Mouse (Mus musculus) G1E (cell line): Measurements from ENCODE around the gene Srp68. TPM values are rescaled to one million over a fixed set of nuclear protein-coding genes. Genes with fewer than 3 reads are reported as not detected.

Experiments
- ATAC-seq: 2 replicates; pipeline ENCODE4 v1.8.0; 2016; ENCODE audit warnings: mild to moderate bottlenecking; ENCODE audit not compliant: insufficient number of reproducible peaks, poor library complexity, low FRiP score, severe bottlenecking; ENCODE audit errors: extremely low read depth
- DNase-seq: peaks from one replicate; pipeline ENCODE4 v3.0.0; 2012; ENCODE audit warnings: low spot score
- H3K27me3 ChIP-seq: 2 replicates; pipeline ENCODE4 v1.6.1; 2012; ENCODE audit warnings: mild to moderate bottlenecking, low read length, inconsistent platforms; ENCODE audit not compliant: insufficient read depth
- H3K36me3 ChIP-seq: replicated peaks from 2 replicates; pipeline ENCODE3; 2012; ENCODE audit warnings: mild to moderate bottlenecking, inconsistent platforms
- H3K4me1 ChIP-seq: 2 replicates; pipeline ENCODE4 v1.6.1; 2012; ENCODE audit warnings: low read depth, low read length, inconsistent platforms, mixed read lengths; ENCODE audit not compliant: insufficient read depth
- H3K4me3 ChIP-seq: 2 replicates; pipeline ENCODE4 v1.5.1; 2012; ENCODE audit warnings: low read depth, mild to moderate bottlenecking, inconsistent platforms, low read length, moderate library complexity, mixed read lengths
- H3K9me3 ChIP-seq: replicated peaks from 2 replicates; pipeline ENCODE4 v1.6.1; 2012; ENCODE audit warnings: inconsistent platforms
- CTCF ChIP-seq: IDR thresholded peaks from 2 replicates; pipeline ENCODE4 v1.5.1; 2012; ENCODE audit warnings: low read depth, low read length, inconsistent platforms, mixed read lengths
- GATA1 ChIP-seq: IDR thresholded peaks from 2 replicates; pipeline ENCODE4 v1.6.1; 2012; ENCODE audit warnings: borderline replicate concordance, low read length, inconsistent platforms, mixed read lengths
- GATA2 ChIP-seq: IDR thresholded peaks from 2 replicates; pipeline ENCODE4 v1.6.1; 2012; ENCODE audit warnings: low read depth, low read length, inconsistent platforms, borderline replicate concordance
- POLR2AphosphoS5 ChIP-seq: IDR thresholded peaks from 2 replicates; pipeline ENCODE4 v1.6.1; 2012; ENCODE audit warnings: low read depth, low read length, inconsistent platforms; ENCODE audit not compliant: insufficient replicate concordance
- TAL1 ChIP-seq: conservative IDR thresholded peaks from 2 replicates; pipeline ENCODE4 v1.6.1; 2012; ENCODE audit warnings: low read depth, low read length, inconsistent platforms, mixed read lengths
- polyA plus RNA-seq: library from polyadenylated mRNA; stranded (reverse); fragments of >175 nt; gene quantifications from 2 replicates; pipeline ENCODE4 v1.2.3, GENCODE M21; 2012
- total RNA-seq, 2 experiments: library from RNA; stranded (forward) in 1 of 2; stranded (reverse) in 1 of 2; fragments of 200-1000 nt in 1 of 2; fragments of >200 nt in 1 of 2; fragmentation: Nextera tagmentation in 1 of 2; gene quantifications; 2 replicates each; pipeline ENCODE4 v1.2.3; 2014 to 2017

The Srp68 gene
- total and polyA plus RNA-seq, 3 experiments, result 35.1 to 79.1 (median 49.3) TPM

DNA sequence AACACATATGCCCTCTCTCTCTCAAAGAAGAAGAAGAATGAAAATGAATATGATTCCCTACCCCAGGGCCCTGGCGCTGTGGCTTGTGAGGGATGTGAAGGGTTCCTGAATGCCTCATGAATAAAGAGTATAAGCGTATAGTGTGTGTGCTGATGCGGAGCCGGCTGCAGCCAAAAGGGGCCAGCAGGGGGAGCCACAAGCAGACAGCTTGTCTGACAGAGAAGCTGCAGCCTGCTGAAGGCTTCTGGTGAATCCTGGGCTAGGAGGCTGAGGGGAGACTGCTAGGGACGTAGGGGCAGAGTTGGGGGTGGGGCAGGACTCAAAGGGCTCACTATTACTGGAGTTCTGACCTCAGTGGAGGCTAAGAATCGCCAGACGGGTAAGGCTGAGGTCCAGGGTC lies 58.8 kb downstream of the Srp68 start:
- Histone ChIP-seq H3K4me3 (no peak overlapping the region), H3K9me3 (no peaks in the 10 kb centered on the region), H3K4me1 (peaks cover 20% of the 10 kb centered on the region), H3K27me3 (peaks cover 9% of the 10 kb centered on the region), H3K36me3 (peaks cover 40% of the 10 kb centered on the region)
- ATAC-seq (no peak), DNase-seq (no peak)
- TF ChIP-seq GATA2 (no peak), CTCF (no peak), GATA1 (no peak), TAL1 (no peak), POLR2AphosphoS5 (no peak)

DNA sequence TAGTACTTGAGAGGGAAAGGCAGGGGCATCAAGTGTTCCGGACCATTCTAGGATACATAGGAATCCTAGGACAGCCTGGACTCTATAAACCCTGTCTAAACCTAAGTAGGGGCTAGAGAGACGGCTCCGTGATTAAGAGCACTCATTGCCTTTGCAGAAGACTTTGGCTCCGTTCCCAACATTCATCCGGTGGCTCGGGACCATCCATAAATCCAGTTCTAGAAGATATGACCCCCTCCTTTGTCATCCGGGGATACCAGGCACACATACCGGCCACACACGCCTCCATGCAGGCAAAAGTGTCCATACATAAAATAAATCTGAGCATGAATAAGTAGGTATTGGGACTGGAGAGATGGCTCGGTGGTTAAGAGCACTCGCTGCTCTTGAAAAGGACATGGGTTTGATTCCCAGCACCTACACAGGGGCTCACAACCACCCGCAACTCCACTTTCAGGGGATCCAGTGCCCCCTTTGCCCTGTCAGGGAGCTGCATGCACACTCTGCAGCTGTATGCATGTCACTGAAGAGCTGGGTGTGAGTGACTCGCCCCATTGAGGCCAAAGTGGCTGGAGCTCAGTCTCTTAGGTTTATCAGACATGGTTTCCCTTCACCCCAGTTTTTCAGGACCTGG lies 60.0 kb downstream of the Srp68 start:
- H3K4me1 ChIP-seq, result peaks cover 8% of the 10 kb centered on the region
- peaks cover 47% of the 10 kb centered on the region for H3K36me3 ChIP-seq
- no peak for TF ChIP-seq CTCF
- no peak for TF ChIP-seq POLR2AphosphoS5
- DNase-seq (no peak), ATAC-seq (no peak)
- H3K9me3 ChIP-seq, result no peaks in the 10 kb centered on the region
- peaks cover 9% of the 10 kb centered on the region for H3K27me3 ChIP-seq
- no peak overlapping the region for H3K4me3 ChIP-seq

DNA sequence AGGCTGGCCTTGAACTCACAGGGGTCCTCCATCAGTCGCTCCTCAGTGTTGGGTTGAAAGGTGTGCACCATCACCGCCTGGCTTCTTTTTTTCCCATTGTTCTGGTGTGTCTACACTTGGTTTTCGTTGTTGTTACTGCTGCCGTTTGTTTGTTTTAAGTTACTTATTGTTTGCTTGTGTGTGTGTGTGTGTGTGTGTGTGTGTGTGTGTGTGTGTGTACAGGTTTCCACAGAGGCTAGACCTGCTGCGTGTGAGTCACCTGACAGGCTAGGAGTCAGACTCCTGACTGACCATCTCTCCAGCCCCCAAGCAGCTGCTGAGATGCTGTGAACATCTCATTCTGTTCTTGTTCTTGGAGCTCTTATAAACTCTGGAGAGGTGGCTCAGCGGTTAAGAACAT lies 61.2 kb downstream of the Srp68 start:
- DNase-seq (no peak), ATAC-seq (no peak)
- Histone ChIP-seq H3K27me3 (peaks cover 5% of the 10 kb centered on the region), H3K9me3 (no peaks in the 10 kb centered on the region), H3K36me3 (peaks cover 55% of the 10 kb centered on the region), H3K4me1 (peaks cover 3% of the 10 kb centered on the region; the same call in 1 of the 2 replicates), H3K4me3 (no peak overlapping the region)
- TF ChIP-seq POLR2AphosphoS5 (no peak), CTCF (no peak)

DNA sequence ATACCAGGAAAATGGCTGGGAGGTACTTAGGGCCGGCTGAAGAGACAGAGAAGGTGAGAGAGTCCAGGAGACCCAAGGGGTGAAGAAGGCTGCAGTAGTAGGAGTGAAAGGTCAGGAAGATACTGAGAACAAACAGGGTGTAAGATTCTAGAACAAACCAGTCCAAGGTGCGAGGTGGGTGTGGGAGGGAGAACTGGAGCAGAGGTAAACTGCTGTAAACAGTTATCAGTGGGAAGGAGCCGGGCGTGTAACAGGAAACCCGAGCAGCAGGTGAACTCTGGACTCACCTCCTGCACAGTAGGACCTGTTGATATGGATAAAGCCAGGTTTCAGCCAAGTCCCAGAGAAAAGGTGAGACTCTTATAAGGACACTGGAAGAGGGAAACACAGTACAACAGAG lies 63.3 kb downstream of the Srp68 start:
- Histone ChIP-seq H3K4me3 (no peak overlapping the region), H3K4me1 (peaks cover 2% of the 10 kb centered on the region; the same call in 1 of the 2 replicates), H3K9me3 (no peaks in the 10 kb centered on the region), H3K27me3 (no peaks in the 10 kb centered on the region), H3K36me3 (peaks cover 73% of the 10 kb centered on the region)
- no peak for TF ChIP-seq TAL1
- TF ChIP-seq POLR2AphosphoS5, result no peak
- no peak for TF ChIP-seq CTCF
- TF ChIP-seq GATA1, result no peak
- no peak for TF ChIP-seq GATA2
- DNase-seq (no peak), ATAC-seq (no peak)

DNA sequence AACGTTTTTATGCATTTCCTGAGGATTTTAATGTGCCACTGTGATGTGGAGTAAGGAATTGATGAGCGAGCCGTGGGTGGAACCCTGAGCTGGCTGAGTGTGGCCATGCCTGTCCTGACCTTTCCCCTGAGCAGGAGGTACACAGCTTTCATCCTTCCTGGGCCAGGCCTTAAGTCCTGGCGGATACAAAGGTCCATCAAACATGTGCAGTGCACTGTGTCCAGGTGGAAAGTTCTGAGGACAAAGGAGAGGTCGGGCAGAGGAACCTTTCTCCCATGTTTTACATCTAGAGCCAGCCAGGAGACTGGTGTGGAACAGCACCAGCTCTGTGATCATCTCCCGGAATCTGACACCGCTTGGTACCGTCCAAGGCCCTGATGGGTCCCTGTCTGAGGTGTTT lies 64.8 kb downstream of the Srp68 start:
- ATAC-seq, result no peak

DNA sequence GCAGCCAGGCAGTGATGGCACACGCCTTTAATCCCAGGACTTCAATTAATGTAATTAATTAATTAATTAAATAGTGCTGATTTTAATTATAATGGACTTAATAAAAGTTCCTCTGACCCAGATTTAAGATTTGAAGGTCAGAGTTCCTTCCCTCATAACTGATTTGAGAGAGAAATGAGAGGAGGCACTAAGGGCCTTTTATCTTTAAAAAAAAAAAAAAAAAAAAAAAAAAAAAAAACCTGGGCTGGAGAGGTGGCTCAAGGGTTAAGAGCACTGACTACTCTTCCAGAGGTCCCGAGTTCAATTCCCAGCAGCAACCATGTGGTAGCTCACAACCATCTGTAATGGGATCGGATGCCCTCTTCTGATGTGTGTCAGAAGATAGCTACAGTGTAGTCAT lies 65.4 kb downstream of the Srp68 start:
- TF ChIP-seq GATA1 (no peak), TAL1 (no peak), POLR2AphosphoS5 (no peak), GATA2 (no peak), CTCF (no peak)
- H3K9me3 ChIP-seq, result no peaks in the 10 kb centered on the region
- no peak overlapping the region for H3K4me3 ChIP-seq
- DNase-seq, result no peak
- ATAC-seq, result no peak
- H3K27me3 ChIP-seq, result no peaks in the 10 kb centered on the region
- peaks cover 2% of the 10 kb centered on the region; the same call in 1 of the 2 replicates for H3K4me1 ChIP-seq
- peaks cover 79% of the 10 kb centered on the region for H3K36me3 ChIP-seq

More for the DNA sequence above, 64.8 kb downstream of the Srp68 start:
- H3K9me3 ChIP-seq, result no peaks in the 10 kb centered on the region
- no peak for TF ChIP-seq GATA1
- TF ChIP-seq TAL1, result no peak
- TF ChIP-seq CTCF, result no peak
- TF ChIP-seq GATA2, result no peak
- H3K36me3 ChIP-seq, result peaks cover 80% of the 10 kb centered on the region
- no peak for DNase-seq
- peaks cover 2% of the 10 kb centered on the region; the same call in 1 of the 2 replicates for H3K4me1 ChIP-seq
- no peak overlapping the region for H3K4me3 ChIP-seq
- H3K27me3 ChIP-seq, result no peaks in the 10 kb centered on the region
